Mouse (Mus musculus) limb, embryonic 11.5 days (tissue): Measurements from ENCODE around the gene Sytl1. TPM values are rescaled to one million over a fixed set of nuclear protein-coding genes. Genes with fewer than 3 reads are reported as not detected.
A peak's percentile ranks its signal among the peaks of the same experiment; 100 is the strongest.

Experiments
- ATAC-seq: fragments of 200-750 bp; cut with Nextera tagmentation; 2 replicates; pipeline ENCODE4 v1.8.0; 2017; ENCODE audit warnings: low read depth; ENCODE audit not compliant: insufficient number of reproducible peaks, low FRiP score, low TSS enrichment
- DNase-seq: peaks from one replicate; pipeline ENCODE4 v3.0.0-alpha.2; 2015; ENCODE audit warnings: low spot score
- H3K27ac ChIP-seq: fragments of 300-500 bp; sonication (generic); replicated peaks from 2 replicates; pipeline ENCODE4 v1.5.1; 2014; ENCODE audit warnings: low read depth, mild to moderate bottlenecking, low read length
- H3K27me3 ChIP-seq: fragments of 300-500 bp; sonication (generic); 2 replicates; pipeline ENCODE4 v1.6.1; 2014; ENCODE audit warnings: mild to moderate bottlenecking, low read length, mixed read lengths; ENCODE audit not compliant: control insufficient read depth, insufficient read depth
- H3K36me3 ChIP-seq: fragments of 300-500 bp; sonication (generic); 2 replicates; pipeline ENCODE4 v1.6.1; 2014; ENCODE audit warnings: mild to moderate bottlenecking, low read length, moderate library complexity, mixed read lengths; ENCODE audit not compliant: control insufficient read depth, insufficient read depth
- H3K4me1 ChIP-seq: fragments of 300-500 bp; sonication (generic); 2 replicates; pipeline ENCODE4 v1.6.1; 2014; ENCODE audit warnings: low read length, mixed read lengths; ENCODE audit not compliant: control insufficient read depth, insufficient read depth
- H3K4me2 ChIP-seq: fragments of 300-500 bp; sonication (generic); 2 replicates; pipeline ENCODE4 v1.6.1; 2014; ENCODE audit warnings: low read depth, mild to moderate bottlenecking, moderate library complexity; ENCODE audit not compliant: severe bottlenecking
- H3K4me3 ChIP-seq: fragments of 300-500 bp; sonication (generic); 2 replicates; pipeline ENCODE4 v1.5.1; 2014; ENCODE audit warnings: low read depth, low read length
- H3K9ac ChIP-seq: fragments of 300-500 bp; sonication (generic); 2 replicates; pipeline ENCODE4 v1.6.1; 2014; ENCODE audit warnings: mild to moderate bottlenecking, low read length
- H3K9me3 ChIP-seq: fragments of 300-500 bp; sonication (generic); 2 replicates; pipeline ENCODE4 v1.6.1; 2016; ENCODE audit warnings: low read length; ENCODE audit not compliant: control insufficient read depth
- whole genome bisulfite sequencing: fragments of 180-500 bp; shearing (Covaris S2); extraction: QIAGEN DNeasy Blood & Tissue Kit; methylation state at CpG from one replicate; pipeline ENCODE4 v1.1.7; 2014; 5-methylcytosine and 5-hydroxymethylcytosine counted together
- polyA plus RNA-seq: library from polyadenylated mRNA; unstranded; fragments of >200 nt; fragmentation: Nextera tagmentation; extraction: Ambion mirVana; gene quantifications from 2 replicates; pipeline ENCODE4 v1.2.1, GENCODE M21; 2014

Gene Sytl1
- polyA plus RNA-seq, 1 experiment from 2014 or later, result 1.5 TPM

- no peaks in the 10 kb centered on the region for H3K9me3 ChIP-seq
- H3K4me2 ChIP-seq, result no peak overlapping the region
- H3K9ac ChIP-seq, result no peak overlapping the region
- no peak overlapping the region for H3K27ac ChIP-seq
- ATAC-seq, result no peak
- WGBS, result 80% methylated on average over 5 of the region's 5 CpGs
- no peaks in the 10 kb centered on the region for H3K27me3 ChIP-seq
- DNase-seq, result no peak
- H3K36me3 ChIP-seq, result no peaks in the 10 kb centered on the region
- H3K4me1 ChIP-seq, result peaks cover 23% of the 10 kb centered on the region
- no peak overlapping the region for H3K4me3 ChIP-seq
These were observed 23.0 kb upstream of the Sytl1 start for GRCm38 (mm10) chr4:133285950-133286349.

DNA sequence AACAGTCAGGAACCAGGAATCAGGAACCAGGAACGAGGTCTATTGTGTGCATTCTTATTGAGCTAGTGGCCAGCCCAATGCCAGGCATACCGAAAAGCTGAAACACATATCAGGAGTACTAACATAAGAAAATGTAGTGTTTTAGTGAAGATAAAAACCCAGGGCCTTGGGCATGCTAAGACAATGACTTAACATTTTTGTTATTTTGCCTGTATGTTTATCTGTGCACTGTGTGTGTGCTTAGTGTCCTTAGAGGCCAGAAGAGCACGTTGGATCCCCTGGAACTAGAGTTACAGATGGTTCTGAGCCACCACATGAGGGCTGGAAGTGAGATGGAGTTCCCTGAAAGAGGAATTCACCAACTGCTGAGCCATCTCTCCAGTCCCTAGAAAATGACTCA, 22.4 kb upstream of the Sytl1 start:
- ATAC-seq (no peak), DNase-seq (no peak)
- no peak overlapping the region for H3K9ac ChIP-seq
- no peak overlapping the region for H3K4me2 ChIP-seq
- 84% methylated on average over 3 of the region's 3 CpGs for WGBS
- no peaks in the 10 kb centered on the region for H3K36me3 ChIP-seq
- no peak overlapping the region for H3K27ac ChIP-seq
- no peaks in the 10 kb centered on the region for H3K9me3 ChIP-seq
- H3K27me3 ChIP-seq, result no peaks in the 10 kb centered on the region
- peaks cover 24% of the 10 kb centered on the region for H3K4me1 ChIP-seq
- no peak overlapping the region for H3K4me3 ChIP-seq

DNA sequence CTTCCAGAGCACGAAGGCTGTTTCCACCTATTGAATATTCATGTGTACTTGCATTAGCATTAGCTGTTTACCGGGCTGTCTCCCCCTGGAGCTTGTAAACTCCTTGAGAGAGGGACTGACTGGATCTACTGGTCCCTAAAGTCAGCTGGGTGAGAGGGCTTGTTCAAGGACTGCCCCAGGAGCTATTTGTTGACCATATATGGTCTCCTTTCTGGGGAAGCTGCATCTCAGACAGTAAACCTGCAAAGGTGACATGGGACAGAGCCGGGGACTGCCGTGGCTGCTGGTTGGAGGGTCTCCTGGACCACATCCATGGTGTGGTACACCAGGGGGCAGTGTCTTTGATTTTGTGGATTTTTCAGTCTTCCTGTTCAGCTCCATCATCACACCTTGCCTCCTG, 19.7 kb upstream of the Sytl1 start:
- Histone ChIP-seq H3K4me3 (no peak overlapping the region), H3K9me3 (no peaks in the 10 kb centered on the region), H3K27me3 (no peaks in the 10 kb centered on the region), H3K36me3 (no peaks in the 10 kb centered on the region), H3K4me2 (peak overlapping the region; percentile 43), H3K27ac (peak overlapping the region; percentile 94), H3K9ac (no peak overlapping the region), H3K4me1 (peaks cover 24% of the 10 kb centered on the region)
- ATAC-seq, result no peak
- peak; percentile 70 for DNase-seq
- 3% methylated on average over 4 of the region's 4 CpGs for WGBS

DNA sequence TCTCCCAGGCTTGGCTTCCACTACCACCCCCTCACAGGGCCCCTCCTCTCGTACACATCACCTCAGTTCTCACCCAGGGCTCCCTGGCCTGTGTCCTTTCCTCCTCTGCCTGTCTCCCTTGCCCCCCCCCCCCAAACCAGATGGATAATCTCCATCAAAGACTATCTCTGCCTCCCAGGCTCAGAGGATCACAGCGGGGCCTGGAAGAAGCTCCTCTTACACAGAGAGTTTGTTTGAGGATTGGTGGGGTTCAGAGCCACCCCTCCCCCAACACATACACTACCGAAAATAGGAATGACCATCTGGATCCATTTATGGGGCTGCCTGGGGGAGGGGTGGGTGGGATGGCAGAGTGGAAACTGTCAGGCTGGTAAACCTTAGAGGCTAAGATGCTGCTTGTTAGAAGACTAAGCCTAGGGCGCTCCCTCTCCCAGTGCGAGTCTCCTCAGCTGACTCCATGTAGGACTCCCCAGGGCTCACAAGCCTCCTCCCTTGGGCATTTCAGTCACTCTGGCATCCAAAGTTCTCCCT, 19.1 kb upstream of the Sytl1 start:
- Histone ChIP-seq H3K4me1 (peaks cover 24% of the 10 kb centered on the region), H3K27me3 (no peaks in the 10 kb centered on the region), H3K4me3 (0 out of 2 replicates have a peak overlapping the region, but pooled peaks have one; percentile 7), H3K36me3 (no peaks in the 10 kb centered on the region), H3K9ac (peak overlapping the region; percentile 47), H3K27ac (peak overlapping the region; percentile 94), H3K9me3 (no peaks in the 10 kb centered on the region), H3K4me2 (peak overlapping the region; percentile 43)
- ATAC-seq (peak; percentile 73), DNase-seq (peak; percentile 80)
- WGBS, result 5% methylated on average over 5 of the region's 5 CpGs

GRCm38 (mm10) chr4:133281513-133281912, 18.6 kb upstream of the Sytl1 start:
- no peaks in the 10 kb centered on the region for H3K27me3 ChIP-seq
- H3K27ac ChIP-seq, result peak overlapping the region; percentile 94
- no peak for ATAC-seq
- peak overlapping the region; percentile 43 for H3K4me2 ChIP-seq
- H3K4me3 ChIP-seq, result no peak overlapping the region
- H3K4me1 ChIP-seq, result peaks cover 27% of the 10 kb centered on the region
- H3K9ac ChIP-seq, result peak overlapping the region; percentile 47
- 25% methylated on average over 7 of the region's 7 CpGs for WGBS
- H3K36me3 ChIP-seq, result no peaks in the 10 kb centered on the region
- no peak for DNase-seq
- H3K9me3 ChIP-seq, result no peaks in the 10 kb centered on the region

GRCm38 (mm10) chr4:133278482-133278881, 15.6 kb upstream of the Sytl1 start:
- Histone ChIP-seq H3K36me3 (no peaks in the 10 kb centered on the region; the same call in 1 of the 2 replicates), H3K4me3 (no peak overlapping the region), H3K27ac (peak overlapping the region; percentile 91; the same call in 1 of the 2 replicates), H3K4me1 (peaks cover 28% of the 10 kb centered on the region), H3K4me2 (0 out of 2 replicates have a peak overlapping the region, but pooled peaks have one; percentile 56), H3K9ac (no peak overlapping the region), H3K27me3 (no peaks in the 10 kb centered on the region), H3K9me3 (no peaks in the 10 kb centered on the region)
- ATAC-seq (no peak), DNase-seq (no peak)
- WGBS, result 89% methylated on average over 3 of the region's 3 CpGs

- ATAC-seq (no peak), DNase-seq (no peak)
- WGBS, result 30% methylated on average over 6 of the region's 6 CpGs
- Histone ChIP-seq H3K27ac (peak overlapping the region; percentile 91), H3K36me3 (no peaks in the 10 kb centered on the region; the same call in 1 of the 2 replicates), H3K4me1 (peaks cover 24% of the 10 kb centered on the region), H3K4me2 (peak overlapping the region; percentile 56), H3K9me3 (no peaks in the 10 kb centered on the region), H3K27me3 (no peaks in the 10 kb centered on the region), H3K9ac (peak overlapping the region; percentile 68), H3K4me3 (peak overlapping the region; percentile 64)
These were observed 15.2 kb upstream of the Sytl1 start for GRCm38 (mm10) chr4:133278067-133278466.

DNA sequence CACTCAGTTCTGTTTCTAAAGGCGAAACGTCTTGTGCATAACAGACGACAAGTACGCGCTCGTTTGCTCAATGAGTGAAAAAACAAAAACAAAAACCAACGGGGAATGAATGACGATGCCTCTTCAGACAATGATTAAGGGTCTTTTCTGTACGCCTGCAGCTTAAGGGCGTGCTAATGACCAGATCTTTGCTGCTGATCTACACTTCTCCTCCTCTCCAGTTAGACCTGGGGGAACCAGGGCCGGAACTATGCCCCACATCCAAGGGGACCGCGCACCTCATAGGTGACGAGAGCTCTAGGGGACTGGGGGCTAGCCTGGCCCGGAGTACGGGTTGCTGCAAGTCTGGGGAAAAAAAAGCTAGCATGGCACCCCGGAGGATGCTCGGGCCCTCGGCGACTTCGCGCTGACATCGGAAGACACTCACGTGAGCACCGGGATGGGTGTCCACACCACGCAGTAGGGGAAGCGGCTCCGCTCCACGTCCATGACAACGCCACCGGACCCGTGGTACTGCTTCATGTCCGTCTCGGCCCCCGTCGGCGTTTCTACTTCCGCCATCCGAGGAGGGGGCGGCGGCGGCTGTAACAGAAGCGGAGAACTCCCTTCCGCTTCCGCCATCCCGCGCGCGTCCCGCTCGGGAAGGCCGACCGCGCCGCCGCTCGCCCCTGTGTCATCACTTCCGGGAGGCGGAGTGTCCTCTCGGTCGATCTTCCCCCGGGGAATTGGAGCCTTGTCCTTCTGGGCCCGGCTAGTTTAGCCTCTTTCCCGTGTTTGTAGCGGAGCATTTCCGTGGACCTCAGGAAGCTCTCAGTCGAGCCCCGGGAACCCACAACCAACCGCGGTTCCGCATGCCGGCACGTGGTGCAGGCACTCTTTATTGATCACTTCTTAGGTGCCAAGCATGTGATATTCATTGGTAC, 14.5 kb upstream of the Sytl1 start, which contains the start of gene Tmem222:
Gene Tmem222 (minus strand): TSS at position 689 of the 923 bp plus-strand sequence.
- ATAC-seq, result peak; percentile 80
- H3K36me3 ChIP-seq, result no peaks in the 10 kb centered on the region; the same call in 1 of the 2 replicates
- peak within 1 kb of the TSS; percentile 56 for H3K4me2 ChIP-seq
- peak within 1 kb of the TSS; percentile 91 for H3K27ac ChIP-seq
- peak within 1 kb of the TSS; percentile 68 for H3K9ac ChIP-seq
- peak; percentile 97 for DNase-seq
- no peaks in the 10 kb centered on the region for H3K9me3 ChIP-seq
- peak within 1 kb of the TSS; percentile 64 for H3K4me3 ChIP-seq
- WGBS, result under 1% methylated on average over 73 of the region's 73 CpGs
- peaks cover 19% of the 10 kb centered on the region for H3K4me1 ChIP-seq
- H3K27me3 ChIP-seq, result no peaks in the 10 kb centered on the region
